Mouse (Mus musculus): Measurements from ENCODE around the gene Ift20.
"Not testable (repeated sequence)": the region's sequence is repeated elsewhere in the genome, so short reads cannot be mapped to it uniquely, and the experiment has no call there.

Gene Ift20

DNA sequence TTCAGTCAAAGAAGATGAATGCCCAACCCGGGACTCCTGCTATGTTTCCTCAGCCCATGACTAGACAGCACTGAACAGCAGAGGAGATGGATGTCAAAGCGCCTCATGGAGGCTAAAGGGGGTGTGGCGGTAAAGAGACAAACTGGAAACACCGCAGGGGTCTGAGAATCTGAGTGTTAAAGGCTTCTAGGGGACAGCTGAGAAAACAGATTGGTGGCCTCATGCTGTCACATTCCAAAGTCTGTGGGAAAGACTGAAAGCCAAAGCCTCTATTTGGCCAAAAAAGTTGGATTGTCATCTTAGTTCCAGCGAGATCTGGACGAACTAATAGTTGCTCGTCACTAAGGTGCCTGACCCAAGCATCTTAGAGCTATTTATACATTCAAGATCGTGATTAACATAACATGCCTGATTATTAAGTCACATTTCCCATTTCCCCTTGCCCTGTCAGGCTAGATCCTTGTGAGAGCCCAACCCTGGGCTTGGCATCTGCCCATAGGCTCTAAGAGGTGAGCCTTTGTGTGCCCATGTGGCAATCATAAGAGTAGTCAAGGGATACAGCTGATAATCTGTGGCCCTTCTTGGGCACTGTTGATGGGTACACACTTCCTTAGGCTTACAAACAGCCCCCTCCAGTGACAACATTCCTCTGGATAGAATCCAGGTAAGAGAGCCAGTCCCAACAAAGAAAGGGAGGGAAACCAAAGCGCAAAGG is 12.8 kb upstream of the Ift20 start:
- no peak for DNase-seq

DNA sequence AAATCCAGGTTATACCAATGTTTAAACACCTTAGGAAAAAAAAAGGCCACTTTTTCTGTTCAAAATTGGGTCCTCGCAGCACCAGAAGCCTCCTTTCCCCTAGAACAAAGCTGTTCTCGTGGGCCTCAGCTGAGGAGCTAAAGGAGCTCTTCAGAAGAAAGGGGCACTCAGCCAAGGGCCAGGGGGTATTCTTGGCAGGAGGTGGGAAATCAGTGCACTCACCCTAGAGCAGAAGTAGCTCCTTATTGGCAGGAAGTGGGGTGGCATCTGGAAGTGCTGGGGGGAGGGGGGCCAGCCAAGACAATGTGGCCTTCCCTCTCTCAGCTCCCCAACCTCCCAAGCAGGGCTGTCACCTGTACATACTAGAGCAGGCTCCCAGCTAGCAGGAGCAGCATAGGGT is 11.3 kb upstream of the Ift20 start:
- no peak for DNase-seq

DNA sequence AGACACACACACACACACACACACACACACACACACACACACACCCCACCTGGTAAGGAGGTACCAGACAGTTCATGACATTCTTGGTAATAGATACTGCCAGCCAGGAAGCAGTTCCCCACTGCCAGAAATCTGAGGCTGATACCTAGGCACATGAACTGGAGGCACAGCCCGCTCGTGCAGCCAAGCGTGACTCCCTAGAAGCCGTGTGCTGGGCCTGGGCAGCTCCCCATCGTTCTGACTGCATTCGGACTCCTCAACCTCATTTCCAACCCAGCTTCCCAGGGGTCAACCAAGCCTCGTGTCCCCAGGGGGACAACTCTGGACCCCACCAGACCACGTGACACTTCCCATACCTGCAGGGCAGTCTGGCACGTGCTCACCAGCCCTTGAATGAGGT is 7.4 kb upstream of the Ift20 start:
- DNase-seq, result no peak

DNA sequence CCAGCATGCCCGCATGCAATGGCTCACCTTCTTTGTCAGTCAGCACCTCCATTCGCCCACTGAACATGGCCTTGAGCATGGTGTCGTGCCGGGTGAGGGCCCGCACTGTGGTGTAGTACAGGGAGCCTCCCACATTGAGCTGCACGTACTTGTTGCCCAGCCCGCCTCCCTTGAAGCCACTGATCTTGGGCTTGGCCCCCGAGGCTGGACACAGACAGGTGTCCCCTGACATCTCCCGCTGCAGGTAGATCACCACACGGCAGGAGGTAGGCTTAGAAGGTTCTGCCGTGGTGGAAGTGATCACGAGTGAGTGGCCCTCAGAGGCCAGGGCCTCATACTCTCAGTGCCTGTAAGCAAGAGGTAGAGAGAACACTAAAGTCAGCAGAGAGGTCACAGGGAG is 6.2 kb upstream of the Ift20 start:
- no peak for DNase-seq

DNA sequence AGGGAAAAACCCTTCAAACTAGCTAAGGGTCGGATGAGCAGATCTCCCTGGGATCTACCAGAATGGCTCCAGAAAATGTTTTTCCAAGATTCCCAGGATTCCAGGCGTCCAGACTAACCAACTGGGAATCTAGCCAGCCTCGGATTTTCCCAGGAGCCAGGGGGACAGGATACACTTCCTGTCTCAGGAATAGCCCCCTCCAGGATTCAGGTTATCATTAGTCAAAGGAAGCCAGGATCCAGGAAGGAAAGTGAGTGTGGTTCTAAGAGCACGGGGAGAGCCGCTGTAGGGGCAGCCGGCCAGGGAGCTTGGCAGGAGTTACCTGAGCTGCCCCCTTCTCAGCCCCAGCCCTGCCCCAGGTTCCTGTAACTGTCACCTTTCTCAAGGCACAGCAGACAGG is 5.1 kb upstream of the Ift20 start:
- no peak for DNase-seq

DNA sequence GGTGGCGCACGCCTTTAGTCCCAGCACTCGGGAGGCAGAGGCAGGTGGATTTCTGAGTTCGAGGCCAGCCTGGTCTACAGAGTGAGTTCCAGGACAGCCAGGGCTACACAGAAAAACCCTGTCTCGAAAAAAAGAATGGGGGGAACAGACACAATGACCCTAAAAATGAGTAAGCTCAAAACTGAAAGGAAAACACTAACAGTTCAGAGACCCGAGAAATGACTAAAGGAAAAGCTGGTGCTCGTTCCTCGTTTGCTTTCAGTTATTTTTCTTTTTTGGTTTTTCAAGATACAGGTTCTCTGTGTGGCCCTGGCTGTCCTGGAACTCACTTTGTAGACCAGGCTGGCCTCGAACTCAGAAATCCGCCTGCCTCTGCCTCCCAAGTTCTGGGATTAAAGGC is 4.6 kb upstream of the Ift20 start:
- DNase-seq, result not testable (repeated sequence)

DNA sequence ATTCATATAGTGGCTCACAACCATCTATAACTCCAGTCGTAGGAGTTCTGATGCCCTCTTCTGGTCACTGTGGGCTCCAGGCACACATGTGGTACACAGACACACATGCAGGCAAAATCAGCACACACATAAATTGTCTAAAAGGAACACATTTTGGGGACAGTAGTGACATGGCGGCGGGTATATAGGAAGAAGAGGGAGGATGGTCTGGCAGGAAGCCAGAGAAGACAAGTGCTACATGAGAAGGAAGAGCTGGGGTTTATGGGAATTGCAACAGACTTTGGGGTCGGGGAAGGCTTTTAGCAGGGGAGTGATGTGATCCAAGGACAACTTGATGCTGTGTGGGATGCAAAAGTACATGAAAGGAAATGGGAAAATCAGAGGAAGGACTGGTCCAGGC is 1.6 kb upstream of the Ift20 start:
- DNase-seq, result no peak

DNA sequence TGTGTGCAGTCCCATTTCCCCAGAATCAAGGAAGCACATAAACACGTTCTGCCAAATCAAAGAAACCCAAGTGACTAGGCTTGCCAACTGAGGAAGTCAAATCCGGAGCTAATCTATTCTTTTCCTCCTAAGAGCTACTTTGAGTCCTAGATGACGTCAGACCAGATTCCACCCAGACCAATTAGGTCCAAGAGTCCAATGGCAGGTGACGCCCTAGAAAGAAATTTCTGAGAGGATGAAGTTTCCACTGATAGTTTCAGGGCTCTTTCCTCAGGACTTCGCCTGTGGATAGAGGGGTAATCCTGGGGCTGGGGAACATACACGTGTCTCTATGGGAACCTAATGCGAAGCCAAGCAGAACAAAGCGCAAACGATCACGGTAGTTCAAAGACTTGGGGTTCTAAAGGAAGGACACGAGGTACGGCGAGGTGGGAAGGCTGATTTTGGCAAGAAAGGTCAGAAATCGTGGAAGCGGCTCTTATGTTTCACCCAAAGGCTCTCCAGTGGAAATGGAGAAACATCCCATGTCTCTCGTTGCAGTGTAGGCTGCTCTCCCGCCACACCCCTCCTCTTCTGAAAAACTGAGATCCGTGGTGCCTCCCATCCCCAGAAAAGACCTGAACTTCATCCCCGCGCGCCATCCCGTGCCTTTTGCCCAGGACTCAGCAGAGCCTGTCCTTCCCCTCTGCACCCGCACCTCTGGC is 633 bp upstream of the Ift20 start:
- DNase-seq, result no peak

DNA sequence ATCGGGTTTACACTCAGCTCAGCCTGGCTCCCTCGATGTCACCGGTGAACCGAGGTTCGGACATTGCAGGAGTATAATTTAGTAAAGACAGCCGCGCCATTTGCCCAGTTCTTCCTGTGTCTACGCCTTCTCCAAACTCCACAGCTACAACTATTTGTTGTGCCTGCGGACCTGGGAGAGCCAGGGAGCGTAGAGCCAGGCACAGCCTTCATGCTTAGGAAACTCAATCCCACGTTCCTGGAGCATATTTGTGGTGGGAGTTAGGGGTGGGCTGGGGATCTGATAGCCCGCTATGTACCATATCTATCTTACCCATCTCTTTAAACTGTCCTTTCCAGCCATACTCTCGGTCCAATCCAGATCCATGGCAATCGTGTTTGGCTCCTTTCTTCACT is 526 bp downstream of the Ift20 start:
- DNase-seq, result no peak

DNA sequence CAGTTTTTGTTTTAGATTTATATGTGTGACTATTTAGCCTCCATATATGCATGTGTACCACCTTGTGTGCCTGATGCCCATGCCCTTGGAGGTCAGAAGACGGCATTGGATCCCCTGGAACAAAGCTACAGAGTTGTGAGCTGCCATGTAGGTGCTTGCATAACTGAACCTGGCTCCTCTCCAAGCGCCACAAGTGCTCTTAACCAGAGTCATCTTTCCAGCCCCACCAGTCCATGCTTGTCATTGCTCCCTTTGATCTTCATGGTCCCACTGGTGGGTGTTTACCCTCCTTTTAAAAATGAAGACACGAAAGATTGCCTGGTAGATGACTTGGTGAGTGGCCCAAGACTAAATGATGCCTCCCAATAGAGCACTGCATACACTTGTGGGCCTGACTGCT is 4.2 kb downstream of the Ift20 start:
- no peak for DNase-seq

DNA sequence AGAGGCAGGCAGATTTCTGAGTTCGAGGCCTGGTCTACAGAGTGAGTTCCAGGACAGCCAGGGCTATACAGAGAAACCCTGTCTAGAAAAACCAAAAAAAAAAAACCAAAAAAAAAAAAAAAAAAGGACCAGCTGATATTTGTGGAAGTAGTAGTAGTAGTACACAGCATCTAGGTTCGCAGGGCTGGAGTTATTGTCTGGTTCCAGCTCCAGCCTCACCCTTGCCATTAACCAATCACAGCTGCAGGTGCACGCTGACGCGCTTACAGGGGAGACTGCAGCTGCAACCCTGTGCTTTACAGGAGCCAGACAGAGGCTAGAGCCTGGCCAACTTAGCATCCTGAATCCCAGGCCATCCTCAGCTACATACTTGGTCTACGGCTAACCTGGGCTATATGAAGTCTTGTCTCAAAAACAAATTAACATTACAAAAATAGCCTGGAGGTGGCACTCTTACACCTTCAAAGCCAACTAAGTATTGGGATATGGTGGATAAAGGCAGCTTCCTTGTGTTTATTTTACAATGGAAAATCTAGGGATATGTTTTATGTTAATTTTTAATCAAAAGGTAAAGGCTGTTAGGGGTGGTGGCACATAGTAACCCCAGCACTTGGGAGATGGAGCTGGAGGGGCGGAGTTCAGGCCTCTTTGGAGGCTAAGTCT is 8.4 kb downstream of the Ift20 start:
- DNase-seq, result no peak

DNA sequence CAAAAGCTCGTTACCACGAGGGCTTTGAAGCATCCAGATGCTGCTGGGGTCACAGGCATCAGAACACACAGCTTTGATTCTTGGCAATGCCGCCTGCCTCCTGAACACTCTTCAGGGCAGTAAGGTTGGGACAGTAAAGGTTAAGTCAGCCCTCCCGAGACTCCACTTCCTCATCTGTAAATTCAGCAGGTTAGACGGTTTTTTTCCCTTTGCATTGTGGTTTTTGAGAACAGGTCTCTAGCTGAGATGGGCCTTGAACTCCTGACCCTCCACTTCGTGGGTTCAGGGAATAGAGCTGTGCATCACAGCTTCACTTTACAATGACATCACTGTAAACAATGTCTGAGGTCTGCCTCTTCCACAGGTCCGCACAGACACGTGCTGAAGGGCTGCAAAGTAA is 9.0 kb downstream of the Ift20 start:
- no peak for DNase-seq

DNA sequence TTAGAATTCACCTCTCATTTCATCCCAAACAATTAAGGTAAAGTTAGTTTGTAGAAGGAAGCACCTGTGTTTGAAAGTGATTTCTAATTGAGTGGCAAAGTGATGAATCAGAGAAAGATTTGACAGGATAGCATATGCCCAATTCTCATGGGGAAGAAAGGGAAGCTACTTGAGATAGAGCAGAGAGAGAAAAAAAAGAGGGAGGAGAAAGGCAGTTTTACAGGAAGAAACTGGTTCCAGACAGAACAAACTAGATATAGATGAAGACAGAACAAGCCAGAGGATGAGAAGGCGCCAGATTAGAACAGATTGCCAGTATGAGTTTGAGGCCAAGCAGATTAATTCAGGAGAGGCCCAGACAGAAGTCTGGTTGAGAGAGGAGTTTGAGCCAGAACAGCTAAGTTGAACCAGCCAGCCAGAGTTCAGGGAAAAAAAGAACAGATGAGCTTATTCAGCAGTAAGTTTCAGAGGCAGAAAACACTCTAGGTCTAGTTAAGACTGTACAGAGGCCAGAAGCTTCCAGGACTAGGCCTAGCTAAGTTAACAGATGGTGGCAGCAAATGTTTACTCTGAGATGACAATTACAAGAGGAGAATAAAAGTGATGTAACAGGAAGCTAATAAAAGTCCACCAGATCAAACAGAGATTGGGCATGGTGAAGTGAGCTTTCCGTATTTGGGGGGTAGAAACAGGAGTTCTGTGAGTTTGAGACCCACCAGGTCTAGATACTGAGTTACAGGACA is 11.7 kb downstream of the Ift20 start:
- DNase-seq, result no peak

DNA sequence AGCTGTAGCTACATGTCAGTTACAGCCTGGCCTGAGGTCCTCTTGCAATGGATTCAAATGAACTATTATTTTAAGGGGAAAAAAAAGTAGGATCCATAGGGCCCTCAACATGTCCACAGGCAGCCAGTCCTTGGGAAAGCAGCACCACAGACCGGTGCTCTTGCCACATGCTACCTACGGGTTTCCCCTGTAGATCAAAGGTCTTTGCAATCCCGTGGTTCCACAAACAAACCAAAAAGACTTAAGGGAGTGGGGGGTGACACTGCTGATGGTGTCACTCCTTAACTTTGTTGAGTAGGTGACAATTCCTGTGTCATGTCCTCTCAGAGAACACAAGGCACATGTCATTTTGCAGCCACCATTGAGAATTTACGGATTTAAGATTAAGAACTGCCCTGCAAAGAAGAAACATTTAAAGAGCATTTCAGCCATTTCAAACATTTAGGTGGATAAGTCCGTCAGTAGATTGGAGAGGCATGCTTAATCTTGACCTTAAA is 13.4 kb downstream of the Ift20 start:
- DNase-seq, result no peak

DNA sequence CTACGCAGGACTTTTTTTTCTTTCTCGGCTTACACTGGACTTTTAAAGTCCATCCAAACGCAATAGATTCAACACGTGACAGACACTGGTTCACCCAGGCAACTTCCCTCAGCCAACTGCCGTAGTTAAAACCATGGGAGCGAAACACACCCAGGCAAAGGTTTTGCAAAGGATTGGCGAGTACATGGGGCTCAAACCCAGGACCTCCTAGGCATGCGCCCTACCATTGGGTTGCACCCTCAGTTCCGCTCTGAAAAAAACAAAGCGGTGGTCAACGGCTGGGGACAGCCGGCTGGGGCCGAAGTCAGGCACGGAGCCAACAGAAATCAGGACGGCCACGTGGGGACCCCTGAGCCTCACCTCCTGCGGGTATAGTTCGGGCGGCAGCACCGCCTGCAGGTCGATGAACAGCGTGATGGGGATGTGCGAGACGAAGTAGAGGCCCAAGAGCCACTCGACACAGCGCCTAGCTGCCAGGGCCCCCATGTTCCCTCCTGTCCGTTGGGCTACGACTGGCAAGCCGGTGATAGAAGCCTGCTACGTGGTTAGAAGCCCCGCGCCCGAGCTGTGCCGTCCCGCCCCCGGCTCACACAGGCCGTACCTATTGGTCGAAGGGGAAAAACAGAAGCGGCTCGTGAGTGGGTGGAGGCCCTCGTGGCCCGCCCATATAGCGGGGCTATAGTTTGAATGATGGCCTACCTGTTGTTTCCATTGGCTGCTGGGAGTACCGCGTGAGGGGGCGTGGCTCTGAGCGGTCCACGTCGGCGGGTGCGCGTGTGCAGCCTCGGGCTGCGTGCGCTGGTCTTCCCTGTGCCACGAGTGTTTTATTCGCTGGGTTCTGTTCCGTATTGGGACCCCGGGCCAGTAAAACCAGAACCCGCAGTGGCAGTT is 14.3 kb downstream of the Ift20 start, which contains the start of gene Tmem97:
Gene Tmem97, minus strand, starts transcription at position 610 of the 891 bp plus-strand sequence.
- DNase-seq, result peak; percentile 95

DNA sequence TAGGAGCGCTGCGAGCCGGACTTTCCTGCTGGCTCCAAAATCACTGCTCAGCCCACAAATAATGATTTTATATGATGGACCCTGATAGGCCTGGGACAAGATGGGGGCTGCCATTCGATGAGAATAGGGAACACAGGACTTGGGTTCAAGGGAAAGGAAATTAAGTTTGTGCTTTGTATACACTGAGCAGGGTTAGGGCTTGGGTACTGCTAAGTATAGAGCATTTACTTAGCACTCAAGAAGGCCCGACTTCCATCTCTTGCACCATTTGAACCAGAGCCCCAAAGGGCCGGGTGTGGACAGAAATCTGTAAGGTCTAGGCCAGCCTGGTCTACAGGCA is 14.9 kb downstream of the Ift20 start:
- DNase-seq, result no peak

DNA sequence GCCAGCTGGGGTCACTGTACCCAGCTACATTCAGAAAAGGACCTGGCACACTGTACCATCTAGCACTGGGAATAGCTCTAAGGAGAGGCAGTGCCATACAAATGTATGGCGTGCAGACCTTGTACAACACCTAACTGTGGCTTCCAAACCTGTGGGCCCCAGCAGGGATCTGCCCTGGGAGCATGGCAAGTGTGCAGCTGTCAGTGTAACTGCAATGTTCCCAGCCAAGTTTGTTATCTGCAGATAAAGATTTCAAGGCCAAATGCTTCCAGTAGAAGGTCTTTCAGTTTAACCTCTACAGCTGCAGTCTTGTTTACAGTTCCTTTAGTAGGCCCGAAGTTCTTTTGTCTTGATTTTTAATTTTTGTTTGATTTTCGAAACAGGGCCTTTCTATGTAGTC is 19.5 kb downstream of the Ift20 start:
- DNase-seq, result no peak

DNA sequence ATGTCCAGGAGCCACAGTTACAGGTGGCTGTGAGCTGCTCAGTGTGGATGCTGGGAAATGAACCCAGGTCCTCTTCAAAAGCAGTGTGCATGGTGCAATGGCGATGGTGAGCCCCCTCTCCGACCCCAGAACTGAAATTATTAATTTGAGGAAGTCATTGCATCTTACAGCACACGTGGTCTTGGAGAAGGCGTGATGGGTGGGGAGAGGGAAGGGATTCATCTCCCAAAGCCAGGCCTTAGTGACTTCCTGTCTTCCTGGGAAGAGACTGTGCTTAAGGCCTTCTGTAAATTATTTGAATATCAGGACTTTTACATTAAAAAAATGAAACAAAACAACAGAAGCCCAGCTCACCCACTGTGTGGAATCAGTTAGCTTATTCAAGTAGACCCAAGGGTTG is 19.9 kb downstream of the Ift20 start:
- no peak for DNase-seq

DNA sequence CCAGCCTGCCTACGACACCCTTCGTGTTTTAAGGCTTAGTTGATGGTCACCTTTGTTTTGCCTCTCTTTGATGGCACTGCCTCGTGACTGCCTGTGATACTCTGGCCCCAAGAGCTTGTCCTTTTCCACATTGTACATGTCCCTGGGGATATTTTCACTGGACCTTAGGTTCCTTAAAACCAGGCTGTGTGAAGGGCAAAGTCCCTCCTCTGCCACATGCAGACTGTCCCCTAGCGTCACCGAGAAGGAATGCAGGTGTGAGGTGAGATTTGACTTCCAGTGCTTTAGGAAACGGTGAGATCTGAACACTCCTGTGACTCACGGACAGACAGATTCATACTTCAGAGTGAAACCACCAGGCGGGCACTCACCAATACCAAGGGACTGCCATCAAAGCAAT is 21.1 kb downstream of the Ift20 start:
- no peak for DNase-seq

DNA sequence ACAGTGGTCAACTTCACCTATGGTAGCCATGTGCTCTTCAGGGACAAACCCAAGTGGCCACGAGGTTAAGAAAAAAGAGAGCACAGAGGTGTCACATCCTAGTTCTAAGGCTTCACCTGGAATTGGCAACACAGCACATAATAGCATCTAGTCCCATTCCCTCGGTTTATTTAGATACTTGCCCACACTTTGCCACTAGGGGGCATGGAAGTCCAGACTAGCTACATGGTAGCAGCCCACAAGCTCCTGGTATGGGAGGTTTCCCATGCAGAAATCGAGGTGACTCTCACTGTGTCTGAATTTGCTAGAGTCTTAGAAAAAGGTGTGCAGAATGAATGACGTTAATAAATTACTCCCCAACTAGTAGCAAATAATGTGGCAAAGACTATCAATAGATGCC is 24.3 kb downstream of the Ift20 start:
- DNase-seq, result peak; percentile 72

DNA sequence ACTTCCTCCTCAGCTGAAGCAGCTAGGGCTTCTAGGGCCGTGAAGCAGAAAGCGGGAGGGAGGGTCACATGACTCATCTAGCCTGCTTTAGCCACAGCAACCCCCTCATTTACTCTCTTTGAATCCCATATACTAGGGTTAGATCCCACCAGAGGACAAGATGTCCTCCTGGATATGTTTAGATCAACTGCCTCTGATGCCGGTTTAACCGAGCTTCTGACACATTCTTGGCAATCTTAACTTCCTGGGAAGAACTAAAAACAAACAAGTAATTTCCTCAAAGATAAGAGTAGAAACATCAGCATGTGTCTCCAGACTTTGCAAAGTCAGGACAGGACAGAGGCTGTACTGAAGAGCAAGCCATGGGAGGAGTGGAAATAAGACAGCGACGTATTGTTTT is 30.6 kb downstream of the Ift20 start:
- no peak for DNase-seq

DNA sequence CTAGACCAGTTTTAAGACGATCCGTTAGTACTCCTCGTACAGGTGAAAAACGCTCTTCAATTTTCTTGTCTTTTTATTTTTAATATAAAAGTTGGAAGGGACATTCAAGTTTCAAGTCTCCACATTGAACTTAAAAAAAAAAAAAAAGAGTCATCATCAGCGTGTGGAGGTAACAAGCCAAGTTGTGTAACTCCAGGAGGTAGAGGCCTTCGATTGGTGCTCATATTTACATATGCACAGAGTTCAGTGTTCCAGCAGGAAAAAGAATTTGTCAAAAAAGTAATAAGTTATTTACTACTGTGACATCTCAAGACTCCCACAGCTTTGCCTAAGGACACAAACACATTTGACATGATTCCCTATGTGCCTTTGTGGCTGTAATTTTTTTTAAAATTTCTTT is 31.5 kb downstream of the Ift20 start:
- no peak for DNase-seq
